Mouse (Mus musculus) CH12.LX (cell line): ENCODE results near the gene Ngef. TPM values are rescaled to one million over a fixed set of nuclear protein-coding genes. Genes with fewer than 3 reads are reported as not detected.

Experiments used
- DNase-seq: peaks from one replicate; pipeline ENCODE4 v3.0.0-alpha.2; 2013; ENCODE audit errors: extremely low read depth
- H3K27ac ChIP-seq: 2 replicates; pipeline ENCODE4 v1.5.1; 2012; ENCODE audit warnings: low read depth, mild to moderate bottlenecking, control low read depth, moderate library complexity; ENCODE audit not compliant: insufficient read depth
- H3K27me3 ChIP-seq: replicated peaks from 2 replicates; pipeline ENCODE3; 2012; ENCODE audit warnings: inconsistent platforms
- H3K36me3 ChIP-seq, 2 experiments: replicated peaks in 1 of 2; 2 replicates each; pipeline versions ENCODE3 to v1.6.1; 2012; ENCODE audit warnings: inconsistent platforms in 1 of 2, low read length in 1 of 2, mild to moderate bottlenecking in 1 of 2, mixed read lengths in 1 of 2, moderate library complexity in 1 of 2; ENCODE audit not compliant: control insufficient read depth in 1 of 2, insufficient read depth in 1 of 2
- H3K4me1 ChIP-seq, 2 experiments: 2 replicates each; pipeline ENCODE4 v1.6.1; 2012; ENCODE audit warnings: inconsistent platforms in 1 of 2, moderate library complexity in 1 of 2; ENCODE audit not compliant: insufficient read depth in 2 of 2, control insufficient read depth in 1 of 2
- H3K4me2 ChIP-seq: 2 replicates; pipeline ENCODE4 v1.6.1; 2012; ENCODE audit warnings: low read depth, mild to moderate bottlenecking, control low read depth; ENCODE audit not compliant: poor library complexity, insufficient read depth, severe bottlenecking
- H3K4me3 ChIP-seq, 3 experiments: fragments of 150-350 bp in 1 of 3; sonication (generic) in 1 of 3; replicated peaks in 1 of 3; 2 replicates each; pipeline versions ENCODE3 to v1.5.1; 2011 to 2012; ENCODE audit warnings: low read depth in 2 of 3, low read length in 2 of 3, mild to moderate bottlenecking in 2 of 3, moderate library complexity in 2 of 3, control low read depth in 1 of 3, improper control_type of control experiment in 1 of 3, inconsistent platforms in 1 of 3, mixed read lengths in 1 of 3; ENCODE audit not compliant: poor library complexity in 1 of 3
- H3K79me2 ChIP-seq: replicated peaks from 2 replicates; pipeline ENCODE4 v1.6.1; 2012; ENCODE audit warnings: mild to moderate bottlenecking, moderate library complexity; ENCODE audit not compliant: control insufficient read depth, poor library complexity, insufficient read depth, severe bottlenecking; ENCODE audit errors: extremely low read depth
- H3K9ac ChIP-seq: 2 replicates; pipeline ENCODE4 v1.6.1; 2012; ENCODE audit warnings: low read depth, mild to moderate bottlenecking, control low read depth, moderate library complexity; ENCODE audit not compliant: insufficient read depth
- H3K9me3 ChIP-seq: replicated peaks from 2 replicates; pipeline ENCODE3; 2012; ENCODE audit warnings: low read length, inconsistent platforms, mixed read lengths
- CHD2 ChIP-seq: IDR thresholded peaks from 2 replicates; pipeline ENCODE4 v1.6.1; 2011; ENCODE audit warnings: low read length, improper control_type of control experiment
- CTCF ChIP-seq, 2 experiments: IDR thresholded peaks in 1 of 2; conservative IDR thresholded peaks in 1 of 2; 2 replicates each; pipeline ENCODE4 v1.5.1; 2011 to 2012; ENCODE audit warnings: low read depth in 2 of 2, low read length in 2 of 2, improper control_type of control experiment in 1 of 2, inconsistent platforms in 1 of 2, mild to moderate bottlenecking in 1 of 2, moderate library complexity in 1 of 2
- E2F4 ChIP-seq: IDR thresholded peaks from 2 replicates; pipeline ENCODE4 v1.6.1; 2011; ENCODE audit warnings: low read depth, low read length, improper control_type of control experiment; ENCODE audit not compliant: insufficient replicate concordance
- ELF1 ChIP-seq: IDR thresholded peaks from 2 replicates; pipeline ENCODE4 v1.6.1; 2014; ENCODE audit warnings: low read depth, mild to moderate bottlenecking, inconsistent platforms, low read length, improper control_type of control experiment
- EP300 ChIP-seq: IDR thresholded peaks from 2 replicates; pipeline ENCODE4 v1.6.1; 2011; ENCODE audit warnings: low read length, improper control_type of control experiment
- ETS1 ChIP-seq: conservative IDR thresholded peaks from 2 replicates; pipeline ENCODE4 v1.6.1; 2012; ENCODE audit warnings: low read depth, mild to moderate bottlenecking, inconsistent platforms, low read length, improper control_type of control experiment, moderate library complexity
- IRF4 ChIP-seq: IDR thresholded peaks from 2 replicates; pipeline ENCODE4 v1.6.1; 2014; ENCODE audit warnings: low read depth, mild to moderate bottlenecking, inconsistent platforms, low read length, improper control_type of control experiment
- MAFK ChIP-seq: IDR thresholded peaks from 2 replicates; pipeline ENCODE4 v1.6.1; 2011; ENCODE audit warnings: low read length, improper control_type of control experiment; ENCODE audit not compliant: insufficient replicate concordance
- MAZ ChIP-seq: IDR thresholded peaks from 2 replicates; pipeline ENCODE4 v1.6.1; 2012; ENCODE audit warnings: low read depth, mild to moderate bottlenecking, inconsistent platforms, low read length, improper control_type of control experiment, moderate library complexity
- MEF2A ChIP-seq: IDR thresholded peaks from 2 replicates; pipeline ENCODE4 v1.6.1; 2014; ENCODE audit warnings: low read depth, mild to moderate bottlenecking, inconsistent platforms, low read length, improper control_type of control experiment, borderline replicate concordance
- MYC ChIP-seq: IDR thresholded peaks from 2 replicates; pipeline ENCODE4 v1.6.1; 2011; ENCODE audit warnings: low read depth, mild to moderate bottlenecking, improper control_type of control experiment, low read length
- NELFE ChIP-seq: IDR thresholded peaks from 2 replicates; pipeline ENCODE4 v1.6.1; 2011; ENCODE audit warnings: low read depth, low read length, improper control_type of control experiment
- NRF1 ChIP-seq: IDR thresholded peaks from 2 replicates; pipeline ENCODE4 v1.6.1; 2014; ENCODE audit warnings: low read depth, mild to moderate bottlenecking, inconsistent platforms, low read length, improper control_type of control experiment, moderate library complexity
- PAX5 ChIP-seq: IDR thresholded peaks from 2 replicates; pipeline ENCODE4 v1.6.1; 2012; ENCODE audit warnings: low read length, inconsistent platforms, mixed read lengths
- POLR2A ChIP-seq: IDR thresholded peaks from 2 replicates; pipeline ENCODE4 v1.6.1; 2011; ENCODE audit warnings: low read depth, mild to moderate bottlenecking, improper control_type of control experiment, low read length
- POLR2AphosphoS2 ChIP-seq: IDR thresholded peaks from 2 replicates; pipeline ENCODE4 v1.6.1; 2011; ENCODE audit warnings: low read depth, low read length, improper control_type of control experiment
- RAD21 ChIP-seq: IDR thresholded peaks from 2 replicates; pipeline ENCODE4 v1.6.1; 2011; ENCODE audit warnings: low read depth, mild to moderate bottlenecking, low read length, improper control_type of control experiment, moderate library complexity
- SMC3 ChIP-seq: IDR thresholded peaks from 2 replicates; pipeline ENCODE4 v1.6.1; 2011; ENCODE audit warnings: low read depth, low read length, improper control_type of control experiment
- TCF12 ChIP-seq: IDR thresholded peaks from 2 replicates; pipeline ENCODE4 v1.6.1; 2014; ENCODE audit warnings: low read depth, mild to moderate bottlenecking, inconsistent platforms, low read length, improper control_type of control experiment
- USF2 ChIP-seq: conservative IDR thresholded peaks from 2 replicates; pipeline ENCODE4 v1.6.1; 2011; ENCODE audit warnings: low read depth, low read length, improper control_type of control experiment
- ZKSCAN1 ChIP-seq: IDR thresholded peaks from 2 replicates; pipeline ENCODE4 v1.6.1; 2012; ENCODE audit warnings: low read depth, inconsistent platforms, low read length, improper control_type of control experiment, borderline replicate concordance
- ZMIZ1 ChIP-seq: IDR thresholded peaks from 2 replicates; pipeline ENCODE4 v1.6.1; 2012; ENCODE audit warnings: low read depth, mild to moderate bottlenecking, inconsistent platforms, low read length, improper control_type of control experiment
- dilution Hi-C: fragments of 300-500 bp; cut with MboI; formaldehyde crosslinking; loops from 2 replicates; pipeline ENCODE4 v1.14.3; 2020; ENCODE audit warnings: low sequenced_read_pairs; ENCODE audit not compliant: extremely low pct_unique_long_range_greater_than_20kb, extremely low pct_ligation_motif_present
- in situ Hi-C: fragments of 300-500 bp; cut with MboI; formaldehyde crosslinking; loops from 3 replicates; pipeline ENCODE4 v1.14.3; 2019; ENCODE audit warnings: low sequenced_read_pairs, low pct_ligation_motif_present, low pct_unique_long_range_greater_than_20kb, mixed read lengths
- polyA plus RNA-seq: library from polyadenylated mRNA; unstranded; fragments of >175 nt; gene quantifications from 2 replicates; pipeline ENCODE4 v1.2.1, GENCODE M21; 2012; ENCODE audit warnings: low read depth; ENCODE audit not compliant: insufficient read length
- total RNA-seq, 2 experiments: library from RNA; depleted of rRNA; stranded (reverse); fragments of 300-350 nt in 1 of 2; fragments of >200 nt in 1 of 2; gene quantifications; 2 replicates each; pipeline ENCODE4 v1.2.3; 2012 to 2014

The Ngef gene
- total and polyA plus RNA-seq, 3 experiments = not detected

GRCm38 (mm10) chr1:87589980-87590379, 16.3 kb upstream of the Ngef start:
- dilution Hi-C loops = no loop called here
- H3K36me3 ChIP-seq = no peaks in the 10 kb centered on the region
- DNase-seq = no peak
- in situ Hi-C loops = no loop called here
- H3K4me1 ChIP-seq = peaks cover 0 to 2% of the 10 kb centered on the region in 2 experiments; a peak in 1 of 4 replicates
- H3K9me3 ChIP-seq = no peaks in the 10 kb centered on the region
- no peak for TF ChIP-seq CTCF (conservative IDR thresholded peaks at IDR 0.05 in 1 of 2, IDR thresholded peaks at IDR 0.05 in 1 of 2; ENCODE audit: low read depth in 2 of 2, low read length in 2 of 2)
- no peak for TF ChIP-seq USF2
- no peak for TF ChIP-seq POLR2A
- no peak for TF ChIP-seq IRF4
- TF ChIP-seq MAFK = no peak
- no peak for TF ChIP-seq ZKSCAN1
- TF ChIP-seq MAZ = no peak
- TF ChIP-seq EP300 = no peak
- no peak for TF ChIP-seq ZMIZ1
- no peak for TF ChIP-seq SMC3
- no peak overlapping the region for H3K27ac ChIP-seq
- no peak overlapping the region for H3K4me3 ChIP-seq
- H3K9ac ChIP-seq = no peak overlapping the region
- H3K27me3 ChIP-seq = no peaks in the 10 kb centered on the region
- no peak overlapping the region for H3K4me2 ChIP-seq
- H3K79me2 ChIP-seq = no peaks in the 10 kb centered on the region

DNA sequence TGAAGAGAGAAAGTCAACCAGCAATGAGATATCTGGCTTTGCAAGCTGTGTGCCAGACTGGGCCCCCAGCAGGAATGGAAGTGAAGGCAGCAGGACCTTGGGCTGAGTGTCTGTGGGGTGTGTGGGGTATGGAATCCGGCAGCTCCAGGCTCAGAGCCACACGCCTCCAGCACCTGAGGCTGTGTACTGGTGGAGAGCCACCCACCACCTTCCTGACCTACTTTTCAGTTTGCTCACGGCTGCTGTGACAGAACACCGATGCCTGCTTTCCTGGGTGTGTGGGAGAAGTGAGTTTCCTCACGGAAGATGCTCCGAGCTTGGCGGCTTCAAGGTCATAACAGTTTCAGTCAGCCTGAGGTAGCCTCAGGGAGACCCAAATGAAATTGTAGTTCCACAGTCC, 15.5 kb upstream of the Ngef start:
- no peak for DNase-seq
- dilution Hi-C loops = no loop called here

DNA sequence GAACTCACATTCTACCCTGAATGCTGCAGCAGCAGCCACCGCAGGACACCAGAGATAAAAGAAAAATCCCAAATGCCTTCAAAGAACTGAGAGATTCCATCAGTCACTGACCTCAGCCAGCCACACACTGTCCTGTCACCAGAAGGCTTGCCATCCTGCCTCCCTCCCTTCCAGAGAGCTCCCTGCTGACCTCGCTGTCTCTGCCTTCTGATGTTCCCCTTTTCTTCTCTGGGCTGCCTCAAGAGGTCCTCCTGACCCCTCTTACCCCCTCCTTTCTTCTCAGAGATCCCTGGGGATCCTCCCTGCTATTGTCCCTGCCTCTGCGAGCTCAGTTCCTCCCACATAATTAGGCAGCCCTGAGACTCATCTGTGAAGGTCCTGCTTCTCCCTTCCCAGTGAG, 7.2 kb upstream of the Ngef start:
- H3K27ac ChIP-seq = no peak overlapping the region
- peaks cover 0 to 8% of the 10 kb centered on the region in 2 experiments; a peak in 2 of 4 replicates for H3K4me1 ChIP-seq
- no peaks in the 10 kb centered on the region for H3K36me3 ChIP-seq
- H3K4me3 ChIP-seq = no peak overlapping the region
- H3K4me2 ChIP-seq = no peak overlapping the region
- H3K9me3 ChIP-seq = no peaks in the 10 kb centered on the region
- H3K79me2 ChIP-seq = no peaks in the 10 kb centered on the region
- in situ Hi-C loops (no loop called here), dilution Hi-C loops (no loop called here)
- peak; percentile 18 for DNase-seq
- TF ChIP-seq NELFE (no peak), RAD21 (peak; percentile 31), CTCF (conservative IDR thresholded peaks at IDR 0.05 in 1 of 2, IDR thresholded peaks at IDR 0.05 in 1 of 2; ENCODE audit: low read depth in 2 of 2, low read length in 2 of 2) (peak in 1 of 2 experiments; percentile 33; a peak in 2 of 4 replicates), ETS1 (no peak), ELF1 (no peak), CHD2 (no peak), NRF1 (no peak), MYC (no peak), ZKSCAN1 (no peak), TCF12 (no peak), POLR2A (no peak), SMC3 (peak; percentile 13), PAX5 (no peak)
- no peak overlapping the region for H3K9ac ChIP-seq
- H3K27me3 ChIP-seq = peaks cover 2% of the 10 kb centered on the region

More for the DNA sequence above, 15.5 kb upstream of the Ngef start:
- H3K36me3 ChIP-seq = no peaks in the 10 kb centered on the region
- H3K79me2 ChIP-seq = no peaks in the 10 kb centered on the region
- no peak overlapping the region for H3K4me2 ChIP-seq
- no peak overlapping the region for H3K9ac ChIP-seq
- in situ Hi-C loops = no loop called here
- no peak overlapping the region for H3K4me3 ChIP-seq
- no peaks in the 10 kb centered on the region for H3K9me3 ChIP-seq
- no peaks in the 10 kb centered on the region for H3K27me3 ChIP-seq
- H3K27ac ChIP-seq = no peak overlapping the region
- TF ChIP-seq E2F4 (no peak), MEF2A (no peak), POLR2AphosphoS2 (no peak), ZKSCAN1 (no peak)
- H3K4me1 ChIP-seq = no peaks in the 10 kb centered on the region
